25 mouse cellular contexts compared by ENCODE assay signal in genomic region chr6:99850706-99851105, GRCm38 (mm10).
"Had no signal": no experiment of that assay in that cellular context is flagged by ENCODE, and none has a peak within 500 bp of the region (broad histone marks: within the 10 kb centered on the region; RNA-seq: fewer than 3 reads in every experiment).

No protein-coding gene starts in this region.

- H3K4me1 ChIP-seq: heart, embryonic 10.5 days; heart, embryonic 12.5 days; intestine, embryonic 15.5 days; liver, embryonic 13.5 days; liver, embryonic 15.5 days had no signal

- H3K4me3 ChIP-seq: gastrocnemius, adult 2 months; heart, embryonic 10.5 days; heart, embryonic 12.5 days; hindbrain, embryonic 13.5 days; intestine, embryonic 15.5 days; layer of hippocampus, adult 2 months; left cerebral cortex, adult 2 months; limb, embryonic 10.5 days; limb, embryonic 12.5 days; liver, embryonic 13.5 days; liver, embryonic 15.5 days had no signal

- H3K9ac ChIP-seq: heart, embryonic 12.5 days; hindbrain, embryonic 13.5 days; intestine, embryonic 15.5 days; limb, embryonic 12.5 days; liver, embryonic 13.5 days; liver, embryonic 15.5 days had no signal

- H3K36me3 ChIP-seq: heart, embryonic 10.5 days; heart, embryonic 12.5 days; hindbrain, embryonic 13.5 days; intestine, embryonic 15.5 days; limb, embryonic 10.5 days; limb, embryonic 12.5 days; liver, embryonic 13.5 days; liver, embryonic 15.5 days had no signal

- H3K27me3 ChIP-seq: intestine, embryonic 15.5 days; liver, embryonic 13.5 days; liver, embryonic 15.5 days had no signal

- H3K27ac ChIP-seq: gastrocnemius, adult 2 months; heart, embryonic 10.5 days; hindbrain, embryonic 13.5 days; intestine, embryonic 15.5 days; layer of hippocampus, adult 2 months; left cerebral cortex, adult 2 months; limb, embryonic 10.5 days; limb, embryonic 12.5 days; liver, embryonic 13.5 days; liver, embryonic 15.5 days had no signal

- H3K4me2 ChIP-seq: heart, embryonic 12.5 days; hindbrain, embryonic 13.5 days; intestine, embryonic 15.5 days; limb, embryonic 12.5 days; liver, embryonic 11.5 days; liver, embryonic 13.5 days; liver, embryonic 15.5 days had no signal

- ATAC-seq: hindbrain, embryonic 16.5 days; inflammation-experienced regulatory T-cells, adult 6 months; intestine, embryonic 15.5 days; intestine, postnatal 0 days had no signal

- H3K9me3 ChIP-seq: heart, embryonic 10.5 days; heart, embryonic 12.5 days; hindbrain, embryonic 13.5 days; intestine, embryonic 15.5 days; limb, embryonic 10.5 days; limb, embryonic 12.5 days; liver, embryonic 13.5 days; liver, embryonic 15.5 days had no signal

- DNase-seq: gastrocnemius, adult 2 months; gastrocnemius, postnatal 10 days; gastrocnemius, postnatal 25 days; heart, adult 18-20 months; heart, postnatal 10 days; kidney, adult 18-20 months; kidney, adult 8-10 months; kidney, postnatal 10 days; kidney, postnatal 25 days; kidney, postnatal 4 days; liver; liver, embryonic 13.5 days had no signal
